In the genomic region with DNA sequence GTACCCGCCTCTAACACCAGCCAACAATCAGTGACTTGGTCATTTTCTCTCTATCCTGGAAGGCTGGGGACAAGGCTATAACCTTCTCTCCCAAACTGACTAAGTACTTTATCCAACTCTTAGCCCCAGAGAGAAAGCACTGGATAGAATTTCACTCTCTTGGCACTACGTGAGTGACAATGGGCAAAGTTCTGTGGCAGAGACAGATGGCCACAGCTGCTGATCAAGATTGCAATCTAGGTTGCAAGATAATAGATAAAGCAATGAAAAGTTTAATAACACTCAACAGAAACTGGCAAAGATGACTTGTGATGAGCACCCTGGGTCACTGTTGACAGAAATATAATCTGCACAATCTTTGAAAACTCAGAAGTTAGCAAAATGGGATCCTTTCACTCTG, we compare ENCODE assay signal across 12 mouse cellular contexts. TPM values are rescaled to one million over a fixed set of nuclear protein-coding genes. Genes with fewer than 3 reads are reported as not detected.
DNase-seq lines count a peak whose midpoint lies in the region; ATAC-seq lines count a peak whose summit lies in the region.
"Had no signal": no experiment of that assay in that cellular context is flagged by ENCODE, and none has a peak within 500 bp of the region (broad histone marks: within the 10 kb centered on the region; RNA-seq: fewer than 3 reads in every experiment).

No protein-coding gene starts in this region.

- DNase-seq in embryonic facial prominence, embryonic 10.5 days (ENCODE audit: low spot score), result no peak
- DNase-seq in kidney, adult 8-10 months, result no peak
- no peak for DNase-seq in neural tube, embryonic 10.5 days (ENCODE audit: extremely low spot score, low spot score)
- DNase-seq in hindbrain, embryonic 11.5 days (ENCODE audit: low spot score), result no peak
- DNase-seq: cerebellum, adult 9-11 months had no signal

- peak overlapping the region; percentile 72 for H3K27ac ChIP-seq in embryonic facial prominence, embryonic 12.5 days
- H3K27ac ChIP-seq in embryonic facial prominence, embryonic 10.5 days (replicated peaks), result no peak overlapping the region
- H3K27ac ChIP-seq in kidney, embryonic 14.5 days (ENCODE audit: low read depth, low read length), result peak overlapping the region; percentile 65; the same call in 1 of the 2 replicates
- H3K27ac ChIP-seq in neural tube, embryonic 13.5 days (replicated peaks), result 0 out of 2 replicates have a peak overlapping the region, but pooled peaks have one; percentile 13
- peak overlapping the region; percentile 85 for H3K27ac ChIP-seq in stomach, embryonic 16.5 days (ENCODE audit: low read length)
- H3K27ac ChIP-seq in hindbrain, embryonic 11.5 days (ENCODE audit: low read depth, low read length), result no peak overlapping the region
- H3K27ac ChIP-seq: forebrain, embryonic 15.5 days; hindbrain, embryonic 14.5 days; liver, embryonic 14.5 days had no signal

- H3K9ac ChIP-seq in embryonic facial prominence, embryonic 12.5 days, result no peak overlapping the region
- no peak overlapping the region for H3K9ac ChIP-seq in kidney, embryonic 14.5 days (ENCODE audit: low read depth, low read length)
- no peak overlapping the region for H3K9ac ChIP-seq in neural tube, embryonic 13.5 days
- no peak overlapping the region for H3K9ac ChIP-seq in stomach, embryonic 16.5 days (ENCODE audit: low read length)
- no peak overlapping the region for H3K9ac ChIP-seq in hindbrain, embryonic 11.5 days (ENCODE audit: low read depth, low read length)
- H3K9ac ChIP-seq: forebrain, embryonic 15.5 days; hindbrain, embryonic 14.5 days; liver, embryonic 14.5 days had no signal

- H3K4me3 ChIP-seq in embryonic facial prominence, embryonic 12.5 days, result no peak overlapping the region
- no peak overlapping the region for H3K4me3 ChIP-seq in embryonic facial prominence, embryonic 10.5 days
- no peak overlapping the region for H3K4me3 ChIP-seq in kidney, embryonic 14.5 days (ENCODE audit: low read length)
- no peak overlapping the region for H3K4me3 ChIP-seq in neural tube, embryonic 13.5 days
- no peak overlapping the region for H3K4me3 ChIP-seq in stomach, embryonic 16.5 days (replicated peaks; ENCODE audit: low read length)
- H3K4me3 ChIP-seq in hindbrain, embryonic 11.5 days (ENCODE audit: low read depth, low read length), result no peak overlapping the region
- H3K4me3 ChIP-seq: forebrain, embryonic 15.5 days had no signal

- ATAC-seq in embryonic facial prominence, embryonic 12.5 days (ENCODE audit: insufficient number of reproducible peaks, insufficient read depth, low FRiP score, low TSS enrichment), result no peak
- ATAC-seq in kidney, embryonic 14.5 days (ENCODE audit: low FRiP score, low TSS enrichment), result peak; percentile 26; the same call in 1 of the 2 replicates
- ATAC-seq in neural tube, embryonic 13.5 days (ENCODE audit: low read depth), result no peak
- no peak; the same call in 1 of the 2 replicates for ATAC-seq in stomach, embryonic 16.5 days (ENCODE audit: insufficient read depth, low FRiP score)
- ATAC-seq in hindbrain, embryonic 11.5 days (ENCODE audit: low FRiP score), result no peak

- H3K27me3 ChIP-seq in embryonic facial prominence, embryonic 12.5 days, result no peaks in the 10 kb centered on the region
- no peaks in the 10 kb centered on the region for H3K27me3 ChIP-seq in embryonic facial prominence, embryonic 10.5 days (replicated peaks; ENCODE audit: low read depth, poor library complexity, severe bottlenecking)
- H3K27me3 ChIP-seq in kidney, embryonic 14.5 days (ENCODE audit: control insufficient read depth, insufficient read depth, low read length), result no peaks in the 10 kb centered on the region
- H3K27me3 ChIP-seq in neural tube, embryonic 13.5 days, result no peaks in the 10 kb centered on the region
- no peaks in the 10 kb centered on the region for H3K27me3 ChIP-seq in stomach, embryonic 16.5 days (ENCODE audit: control insufficient read depth, insufficient read depth, low read length)
- no peaks in the 10 kb centered on the region for H3K27me3 ChIP-seq in hindbrain, embryonic 11.5 days (ENCODE audit: control insufficient read depth, insufficient read depth, low read length)
- H3K27me3 ChIP-seq: forebrain, embryonic 15.5 days had no signal

- H3K4me1 ChIP-seq in embryonic facial prominence, embryonic 12.5 days, result peaks cover 14% of the 10 kb centered on the region; the same call in 1 of the 2 replicates
- H3K4me1 ChIP-seq in embryonic facial prominence, embryonic 10.5 days, result no peaks in the 10 kb centered on the region
- H3K4me1 ChIP-seq in kidney, embryonic 14.5 days (ENCODE audit: control insufficient read depth, insufficient read depth, low read length), result 0 out of 2 replicates have a peak, but pooled peaks cover 4% of the 10 kb centered on the region
- H3K4me1 ChIP-seq in neural tube, embryonic 13.5 days (replicated peaks), result no peaks in the 10 kb centered on the region; the same call in 1 of the 2 replicates
- peaks cover 12% of the 10 kb centered on the region; the same call in 1 of the 2 replicates for H3K4me1 ChIP-seq in stomach, embryonic 16.5 days (ENCODE audit: control insufficient read depth, insufficient read depth, low read length)
- no peaks in the 10 kb centered on the region for H3K4me1 ChIP-seq in hindbrain, embryonic 11.5 days (replicated peaks; ENCODE audit: control insufficient read depth, insufficient read depth, low read length)
- H3K4me1 ChIP-seq: forebrain, embryonic 15.5 days had no signal

- 47% methylated on average over 2 of the region's 2 CpGs for WGBS in embryonic facial prominence, embryonic 12.5 days
- WGBS in embryonic facial prominence, embryonic 10.5 days, result 69% methylated on average over 2 of the region's 2 CpGs
- WGBS in kidney, embryonic 14.5 days, result 40% methylated on average over 2 of the region's 2 CpGs
- 67% methylated on average over 2 of the region's 2 CpGs for WGBS in neural tube, embryonic 13.5 days
- 48% methylated on average over 2 of the region's 2 CpGs for WGBS in stomach, embryonic 16.5 days
- 71% methylated on average over 2 of the region's 2 CpGs for WGBS in hindbrain, embryonic 11.5 days

- no peaks in the 10 kb centered on the region for H3K9me3 ChIP-seq in embryonic facial prominence, embryonic 12.5 days
- no peaks in the 10 kb centered on the region for H3K9me3 ChIP-seq in embryonic facial prominence, embryonic 10.5 days
- H3K9me3 ChIP-seq in kidney, embryonic 14.5 days (ENCODE audit: control insufficient read depth, low read length), result no peaks in the 10 kb centered on the region
- H3K9me3 ChIP-seq in neural tube, embryonic 13.5 days, result no peaks in the 10 kb centered on the region
- no peaks in the 10 kb centered on the region for H3K9me3 ChIP-seq in stomach, embryonic 16.5 days (replicated peaks; ENCODE audit: control insufficient read depth, low read length)
- no peaks in the 10 kb centered on the region for H3K9me3 ChIP-seq in hindbrain, embryonic 11.5 days (ENCODE audit: control insufficient read depth, low read length)
- H3K9me3 ChIP-seq: forebrain, embryonic 15.5 days had no signal

- H3K36me3 ChIP-seq in embryonic facial prominence, embryonic 12.5 days, result no peaks in the 10 kb centered on the region
- H3K36me3 ChIP-seq in embryonic facial prominence, embryonic 10.5 days (replicated peaks), result peaks cover 7% of the 10 kb centered on the region; the same call in 1 of the 2 replicates
- peaks cover 12% of the 10 kb centered on the region; the same call in 1 of the 2 replicates for H3K36me3 ChIP-seq in kidney, embryonic 14.5 days (ENCODE audit: control insufficient read depth, insufficient read depth, low read length)
- no peaks in the 10 kb centered on the region for H3K36me3 ChIP-seq in neural tube, embryonic 13.5 days
- peaks cover 6% of the 10 kb centered on the region; the same call in 1 of the 2 replicates for H3K36me3 ChIP-seq in stomach, embryonic 16.5 days (ENCODE audit: control insufficient read depth, insufficient read depth, low read length)
- H3K36me3 ChIP-seq in hindbrain, embryonic 11.5 days (ENCODE audit: control insufficient read depth, insufficient read depth, low read length), result no peaks in the 10 kb centered on the region
- H3K36me3 ChIP-seq: forebrain, embryonic 15.5 days had no signal

- H3K4me2 ChIP-seq in embryonic facial prominence, embryonic 12.5 days (replicated peaks), result no peak overlapping the region
- H3K4me2 ChIP-seq in kidney, embryonic 14.5 days (replicated peaks; ENCODE audit: low read depth, low read length), result no peak overlapping the region
- H3K4me2 ChIP-seq in neural tube, embryonic 13.5 days, result no peak overlapping the region
- peak overlapping the region; percentile 22; the same call in 1 of the 2 replicates for H3K4me2 ChIP-seq in stomach, embryonic 16.5 days (ENCODE audit: low read depth, low read length)
- H3K4me2 ChIP-seq in hindbrain, embryonic 11.5 days (replicated peaks; ENCODE audit: low read depth, low read length), result no peak overlapping the region
- H3K4me2 ChIP-seq: forebrain, embryonic 15.5 days; hindbrain, embryonic 14.5 days had no signal

RNA-seq across cellular contexts. Expression of a gene that starts 14.2 kb away (rescaled TPM):
- 379 and 392 TPM in 2 replicates for polyA plus RNA-seq in embryonic facial prominence, embryonic 12.5 days (2016; fragmentation: Nextera tagmentation; extraction: Ambion mirVana)
- polyA plus RNA-seq in embryonic facial prominence, embryonic 10.5 days (2016; fragmentation: Nextera tagmentation; extraction: Ambion mirVana), result 118 and 146 TPM in 2 replicates
- 407 and 546 TPM in 2 replicates for polyA plus RNA-seq in kidney, embryonic 14.5 days (2014; fragmentation: Nextera tagmentation; extraction: Ambion mirVana)
- polyA plus RNA-seq in neural tube, embryonic 13.5 days (2015; fragmentation: Nextera tagmentation; extraction: Ambion mirVana), result 363 and 435 TPM in 2 replicates
- 575 and 603 TPM in 2 replicates for polyA plus RNA-seq in stomach, embryonic 16.5 days (2015; fragmentation: Nextera tagmentation; extraction: Ambion mirVana)
- polyA plus RNA-seq in hindbrain, embryonic 11.5 days (2014; fragmentation: Nextera tagmentation; extraction: Ambion mirVana), result 194 and 197 TPM in 2 replicates

RNA-seq across cellular contexts. Expression of a gene that starts 48.8 kb away (rescaled TPM):
- 833 and 880 TPM in 2 replicates for polyA plus RNA-seq in embryonic facial prominence, embryonic 12.5 days (2016; fragmentation: Nextera tagmentation; extraction: Ambion mirVana)
- polyA plus RNA-seq in embryonic facial prominence, embryonic 10.5 days (2016; fragmentation: Nextera tagmentation; extraction: Ambion mirVana), result 351 and 395 TPM in 2 replicates
- 1,151 and 1,469 TPM in 2 replicates for polyA plus RNA-seq in kidney, embryonic 14.5 days (2014; fragmentation: Nextera tagmentation; extraction: Ambion mirVana)
- 312 and 319 TPM in 2 replicates for polyA plus RNA-seq in neural tube, embryonic 13.5 days (2015; fragmentation: Nextera tagmentation; extraction: Ambion mirVana)
- polyA plus RNA-seq in stomach, embryonic 16.5 days (2015; fragmentation: Nextera tagmentation; extraction: Ambion mirVana), result 2,104 and 2,339 TPM in 2 replicates
- polyA plus RNA-seq in hindbrain, embryonic 11.5 days (2014; fragmentation: Nextera tagmentation; extraction: Ambion mirVana), result 402 and 542 TPM in 2 replicates

Comparison
In these comparisons a context has a peak if more than half of its experiments do, and no peak if none do; other contexts are left out.
1. H3K27ac ChIP-seq: peak in embryonic facial prominence, embryonic 12.5 days (single experiment), kidney, embryonic 14.5 days (single experiment), neural tube, embryonic 13.5 days (single experiment) and stomach, embryonic 16.5 days (single experiment); none in embryonic facial prominence, embryonic 10.5 days (single experiment) and hindbrain, embryonic 11.5 days (single experiment).